Mouse (Mus musculus) gastrocnemius, postnatal 4 days (tissue): ENCODE measurements at regions not wholly inside any gene's neighbourhood (a gene's known extent, or its start where the extent isn't known, plus 50 kb on each side); places are given as distances from the start of the nearest gene placed in this dataset.

Experiments used
- DNase-seq, 2 experiments: peaks; one replicate each; pipeline ENCODE4 v3.0.0; 2021 to 2022; ENCODE audit warnings: low spot score in 2 of 2, mixed read lengths in 2 of 2

GRCm38 (mm10) chr12:67471666-67472065 lies 249.3 kb upstream of the Mdga2 start:
- DNase-seq, result no peak

- DNase-seq, result no peak
Measured at GRCm38 (mm10) chr12:67471001-67471400, 248.7 kb upstream of the Mdga2 start.

GRCm38 (mm10) chr12:67449109-67449508 lies 226.8 kb upstream of the Mdga2 start:
- DNase-seq, result no peak

- DNase-seq, result peak in 1 of 2 experiments; percentile 15
Measured at GRCm38 (mm10) chr12:67430318-67430950, 208.1 kb upstream of the Mdga2 start.

- no peak for DNase-seq
Measured at GRCm38 (mm10) chr12:67426801-67427200, 204.5 kb upstream of the Mdga2 start.

- no peak for DNase-seq
Measured at GRCm38 (mm10) chr12:67399537-67399936, 177.2 kb upstream of the Mdga2 start.

GRCm38 (mm10) chr12:67374530-67374929 lies 152.2 kb upstream of the Mdga2 start:
- no peak for DNase-seq

GRCm38 (mm10) chr12:67348551-67348950 lies 126.2 kb upstream of the Mdga2 start:
- no peak for DNase-seq

GRCm38 (mm10) chr12:67332483-67332998 lies 110.2 kb upstream of the Mdga2 start:
- no peak for DNase-seq

- no peak for DNase-seq
Measured at GRCm38 (mm10) chr12:67326326-67326725, 104.0 kb upstream of the Mdga2 start.

- no peak for DNase-seq
Measured at GRCm38 (mm10) chr12:67325799-67326198, 103.5 kb upstream of the Mdga2 start.

GRCm38 (mm10) chr12:67325335-67325734 lies 103.0 kb upstream of the Mdga2 start:
- DNase-seq, result no peak

- no peak for DNase-seq
Measured at GRCm38 (mm10) chr12:67318687-67319086, 96.3 kb upstream of the Mdga2 start.

- no peak for DNase-seq
Measured at GRCm38 (mm10) chr12:67300245-67300644, 77.9 kb upstream of the Mdga2 start.

GRCm38 (mm10) chr12:67290054-67290453 lies 67.7 kb upstream of the Mdga2 start:
- no peak for DNase-seq

- no peak for DNase-seq
Measured at GRCm38 (mm10) chr12:67272863-67273262, 50.5 kb upstream of the Mdga2 start.

- no peak for DNase-seq
Measured at GRCm38 (mm10) chr12:67272329-67272728, 50.0 kb upstream of the Mdga2 start.
